Mouse (Mus musculus): ENCODE results near the gene Ptk7.

DNA sequence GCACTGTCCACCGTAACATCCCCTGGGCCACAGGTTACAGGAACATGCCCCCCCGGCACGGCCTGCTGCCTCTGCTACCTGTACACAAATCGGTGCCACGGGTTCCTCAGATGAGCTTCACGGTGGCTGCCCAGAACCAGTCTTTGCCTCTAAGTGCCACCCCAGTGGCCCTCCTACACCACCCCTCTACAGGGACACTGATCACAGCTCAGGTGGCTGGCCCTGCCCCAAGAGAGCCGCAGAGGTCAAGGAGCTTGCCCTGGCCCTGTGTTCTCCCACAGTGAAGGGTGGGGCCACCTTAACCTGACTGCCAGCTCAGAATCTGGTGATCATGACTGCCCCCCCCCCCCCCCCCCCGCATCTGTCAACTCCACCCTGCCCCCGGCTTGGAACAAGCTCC lies 49.1 kb upstream of the Ptk7 start, which contains the start of gene Mea1:
- TF ChIP-seq POLR2A (IDR thresholded peaks at IDR 0.05; ENCODE audit: control insufficient read depth, low read depth, low read length) = no peak; the same call in 1 of the 2 replicates
- TF ChIP-seq CTCF (IDR thresholded peaks at IDR 0.05; ENCODE audit: control insufficient read depth, insufficient read depth, insufficient replicate concordance, low read depth, low read length) = no peak

Data from testis, adult 2 months (tissue).